Mouse (Mus musculus): ENCODE measurements around the gene Angptl4.

The Angptl4 gene

GRCm38 (mm10) chr17:33804205-33804604 is 22.6 kb upstream of the Angptl4 start:
- DNase-seq, result no peak

GRCm38 (mm10) chr17:33802221-33802620 is 20.6 kb upstream of the Angptl4 start:
- peak; percentile 67 for DNase-seq

- no peak for DNase-seq
Observed at GRCm38 (mm10) chr17:33799277-33799676, 17.6 kb upstream of the Angptl4 start.

- DNase-seq, result no peak
Observed at GRCm38 (mm10) chr17:33798306-33798705, 16.7 kb upstream of the Angptl4 start.

- DNase-seq, result no peak
Observed at GRCm38 (mm10) chr17:33788732-33789131, 7.1 kb upstream of the Angptl4 start.

GRCm38 (mm10) chr17:33786375-33786774 is 4.7 kb upstream of the Angptl4 start:
- DNase-seq, result no peak

- no peak for DNase-seq
Observed at GRCm38 (mm10) chr17:33784939-33785338, 3.3 kb upstream of the Angptl4 start.

GRCm38 (mm10) chr17:33783408-33783807 is 1.8 kb upstream of the Angptl4 start:
- DNase-seq, result peak; percentile 10

- peak; percentile 22 for DNase-seq
Observed at GRCm38 (mm10) chr17:33782067-33782466, 437 bp upstream of the Angptl4 start.

GRCm38 (mm10) chr17:33780431-33780830 is 1.2 kb downstream of the Angptl4 start:
- no peak for DNase-seq

GRCm38 (mm10) chr17:33779967-33780295 is 1.7 kb downstream of the Angptl4 start:
- no peak for DNase-seq

GRCm38 (mm10) chr17:33779271-33779966 is 2.2 kb downstream of the Angptl4 start:
- peak; percentile 56 for DNase-seq

GRCm38 (mm10) chr17:33775287-33775686 is 6.3 kb downstream of the Angptl4 start:
- DNase-seq, result no peak

- no peak for DNase-seq
Observed at GRCm38 (mm10) chr17:33774573-33775155, 7.0 kb downstream of the Angptl4 start.

GRCm38 (mm10) chr17:33773871-33774572 is 7.6 kb downstream of the Angptl4 start:
- no peak for DNase-seq

GRCm38 (mm10) chr17:33773426-33773825 is 8.2 kb downstream of the Angptl4 start:
- no peak for DNase-seq

- no peak for DNase-seq
Observed at GRCm38 (mm10) chr17:33771617-33772016, 10.0 kb downstream of the Angptl4 start.

GRCm38 (mm10) chr17:33766389-33766788 is 15.2 kb downstream of the Angptl4 start:
- DNase-seq, result no peak

GRCm38 (mm10) chr17:33760255-33761165 is 21.1 kb downstream of the Angptl4 start, which contains the start of gene Rab11b:
Rab11b (minus strand) TSS chr17:33760530.
- peak; percentile 100 for DNase-seq

GRCm38 (mm10) chr17:33759767-33760254 is 21.8 kb downstream of the Angptl4 start:
- peak; percentile 89 for DNase-seq

GRCm38 (mm10) chr17:33757231-33757630 is 24.4 kb downstream of the Angptl4 start:
- DNase-seq, result peak; percentile 22

- DNase-seq, result no peak
Observed at GRCm38 (mm10) chr17:33756108-33756790, 25.4 kb downstream of the Angptl4 start.

Measured in retina, postnatal 1 day (tissue).